Mouse (Mus musculus) kidney, embryonic 16.5 days (tissue): ENCODE data around the gene Kif3c. TPM values are rescaled to one million over a fixed set of nuclear protein-coding genes. Genes with fewer than 3 reads are reported as not detected.

ENCODE experiments used
- ATAC-seq: fragments of 200-750 bp; cut with Nextera tagmentation; 2 replicates; pipeline ENCODE4 v1.8.0; 2017; ENCODE audit warnings: moderate TSS enrichment; ENCODE audit not compliant: low FRiP score, low TSS enrichment
- H3K27ac ChIP-seq: fragments of 300-500 bp; sonication (generic); 2 replicates; pipeline ENCODE4 v1.5.1; 2014; ENCODE audit warnings: low read length
- H3K27me3 ChIP-seq: fragments of 300-500 bp; sonication (generic); 2 replicates; pipeline ENCODE4 v1.6.1; 2014; ENCODE audit warnings: low read length, control low read depth, mixed read lengths; ENCODE audit not compliant: insufficient read depth
- H3K36me3 ChIP-seq: fragments of 300-500 bp; sonication (generic); 2 replicates; pipeline ENCODE4 v1.6.1; 2014; ENCODE audit warnings: low read length, control low read depth, mixed read lengths; ENCODE audit not compliant: insufficient read depth
- H3K4me1 ChIP-seq: fragments of 300-500 bp; sonication (generic); 2 replicates; pipeline ENCODE4 v1.6.1; 2014; ENCODE audit warnings: low read length, control low read depth, mixed read lengths; ENCODE audit not compliant: insufficient read depth
- H3K4me2 ChIP-seq: fragments of 300-500 bp; sonication (generic); replicated peaks from 2 replicates; pipeline ENCODE4 v1.6.1; 2014; ENCODE audit warnings: low read depth, low read length
- H3K4me3 ChIP-seq: fragments of 300-500 bp; sonication (generic); 2 replicates; pipeline ENCODE4 v1.5.1; 2014; ENCODE audit warnings: mild to moderate bottlenecking, low read length
- H3K9ac ChIP-seq: fragments of 300-500 bp; sonication (generic); replicated peaks from 2 replicates; pipeline ENCODE4 v1.6.1; 2014; ENCODE audit warnings: low read length
- H3K9me3 ChIP-seq: fragments of 300-500 bp; sonication (generic); 2 replicates; pipeline ENCODE4 v1.6.1; 2016; ENCODE audit warnings: low read length, control low read depth
- WGBS: fragments of 180-500 bp; shearing (Covaris S2); extraction: QIAGEN DNeasy Blood & Tissue Kit; methylation state at CpG from one replicate; pipeline ENCODE4 v1.1.7; 2014; 5-methylcytosine and 5-hydroxymethylcytosine counted together
- polyA plus RNA-seq: library from polyadenylated mRNA; unstranded; fragments of >200 nt; fragmentation: Nextera tagmentation; extraction: Ambion mirVana; gene quantifications from 2 replicates; pipeline ENCODE4 v1.2.1, GENCODE M21; 2015

Kif3c gene
- polyA plus RNA-seq, 1 experiment from 2014 or later: 12.3 TPM

- WGBS: 64% methylated on average over 22 of the region's 22 CpGs
- H3K4me2 ChIP-seq: peak overlapping the region; percentile 95
- H3K9ac ChIP-seq: peak overlapping the region; percentile 85
- no peak overlapping the region for H3K27ac ChIP-seq
- peak overlapping the region; percentile 87 for H3K4me3 ChIP-seq
- H3K4me1 ChIP-seq: peaks cover 32% of the 10 kb centered on the region
- H3K9me3 ChIP-seq: no peaks in the 10 kb centered on the region
- peak; percentile 14; the same call in 1 of the 2 replicates for ATAC-seq
- peaks cover 15% of the 10 kb centered on the region for H3K36me3 ChIP-seq
- no peaks in the 10 kb centered on the region for H3K27me3 ChIP-seq
Measured at GRCm38 (mm10) chr12:3366190-3366956, 1.4 kb downstream of the Kif3c start.

- WGBS: 98% methylated on average over 14 of the region's 14 CpGs
Measured at GRCm38 (mm10) chr12:3366957-3367260, 2.0 kb downstream of the Kif3c start.

DNA sequence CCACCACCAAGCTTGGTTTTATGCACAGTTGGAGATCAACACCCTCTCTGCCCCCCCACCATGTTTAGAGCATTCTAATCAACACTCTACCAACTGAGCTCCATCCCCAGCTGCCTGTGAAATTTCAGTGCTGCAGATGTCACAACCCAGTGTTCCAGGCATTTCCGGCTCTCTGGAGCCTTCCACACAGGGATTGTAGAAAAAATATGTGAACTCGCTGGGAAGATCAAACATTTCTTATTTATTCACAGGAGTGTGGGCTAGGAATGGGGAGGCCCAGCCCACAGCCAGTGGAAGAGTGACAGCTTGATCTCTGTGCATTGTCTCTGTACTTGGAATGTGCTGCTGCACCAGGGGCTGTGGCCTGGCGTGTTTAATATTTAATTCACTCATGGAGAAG, 3.8 kb downstream of the Kif3c start:
- whole genome bisulfite sequencing: 42% methylated on average over 3 of the region's 3 CpGs
- Histone ChIP-seq H3K27ac (no peak overlapping the region), H3K27me3 (no peaks in the 10 kb centered on the region), H3K9me3 (no peaks in the 10 kb centered on the region), H3K9ac (peak overlapping the region; percentile 39), H3K4me2 (peak overlapping the region; percentile 19), H3K4me3 (peak overlapping the region; percentile 9; the same call in 1 of the 2 replicates), H3K36me3 (peaks cover 15% of the 10 kb centered on the region), H3K4me1 (peaks cover 38% of the 10 kb centered on the region)
- ATAC-seq: no peak

More at GRCm38 (mm10) chr12:3366957-3367260, 2.0 kb downstream of the Kif3c start:
- H3K9me3 ChIP-seq: no peaks in the 10 kb centered on the region
- H3K4me2 ChIP-seq: no peak overlapping the region
- no peak overlapping the region for H3K27ac ChIP-seq
- no peaks in the 10 kb centered on the region for H3K27me3 ChIP-seq
- peaks cover 38% of the 10 kb centered on the region for H3K4me1 ChIP-seq
- H3K36me3 ChIP-seq: peaks cover 15% of the 10 kb centered on the region
- no peak overlapping the region for H3K4me3 ChIP-seq
- no peak overlapping the region for H3K9ac ChIP-seq
- ATAC-seq: no peak

GRCm38 (mm10) chr12:3370979-3371925, 6.3 kb downstream of the Kif3c start:
- no peak for ATAC-seq
- Histone ChIP-seq H3K36me3 (peaks cover 17% of the 10 kb centered on the region), H3K4me2 (no peak overlapping the region), H3K27me3 (no peaks in the 10 kb centered on the region), H3K4me3 (0 out of 2 replicates have a peak overlapping the region, but pooled peaks have one; percentile 1), H3K9ac (no peak overlapping the region; the same call in 1 of the 2 replicates), H3K27ac (peak overlapping the region; percentile 23; the same call in 1 of the 2 replicates), H3K4me1 (peaks cover 32% of the 10 kb centered on the region), H3K9me3 (no peaks in the 10 kb centered on the region)
- WGBS: 24% methylated on average over 11 of the region's 11 CpGs

DNA sequence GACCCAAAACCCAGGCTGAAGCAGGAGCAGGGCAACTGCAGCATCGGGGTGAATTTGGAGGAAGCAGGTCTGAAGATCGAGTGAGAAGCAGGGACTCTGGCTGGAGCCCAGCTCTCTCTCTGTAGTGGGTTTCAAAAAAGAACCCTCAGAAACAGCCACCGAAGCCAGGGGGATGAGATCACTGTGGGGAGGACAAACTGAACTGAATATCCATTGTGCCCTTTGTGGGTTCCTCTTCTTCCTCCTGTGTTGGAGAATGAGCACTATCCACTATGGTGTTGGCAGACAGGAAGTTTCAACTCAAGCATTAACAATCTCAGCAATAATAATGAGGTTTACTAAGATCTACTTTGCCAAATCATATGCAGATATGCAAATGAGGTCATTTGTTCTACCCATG, 7.1 kb downstream of the Kif3c start:
- H3K4me3 ChIP-seq: no peak overlapping the region
- H3K27me3 ChIP-seq: no peaks in the 10 kb centered on the region
- no peak overlapping the region for H3K4me2 ChIP-seq
- H3K27ac ChIP-seq: peak overlapping the region; percentile 23; the same call in 1 of the 2 replicates
- H3K4me1 ChIP-seq: peaks cover 30% of the 10 kb centered on the region
- WGBS: 63% methylated on average over 3 of the region's 3 CpGs
- no peaks in the 10 kb centered on the region for H3K9me3 ChIP-seq
- ATAC-seq: no peak
- H3K9ac ChIP-seq: no peak overlapping the region
- H3K36me3 ChIP-seq: peaks cover 14% of the 10 kb centered on the region

DNA sequence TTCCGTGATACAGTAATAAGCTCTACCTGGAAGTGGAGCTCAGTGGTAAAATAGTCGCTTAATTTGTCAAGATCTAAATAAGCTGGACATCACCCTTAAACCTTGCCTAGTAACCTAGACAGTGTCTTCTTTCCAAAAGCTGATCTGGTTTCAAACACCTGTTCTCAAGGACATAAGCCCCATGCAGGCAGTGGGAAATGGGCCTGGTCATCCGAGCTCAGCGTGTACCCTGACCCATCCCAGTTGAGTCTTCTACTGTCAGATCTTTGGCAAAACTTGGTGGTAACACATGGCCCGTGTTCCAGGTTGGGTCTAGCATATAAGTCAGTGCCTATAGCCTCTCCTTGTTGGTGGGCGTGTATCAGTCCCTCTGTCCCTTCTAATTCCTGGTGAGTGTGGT, 8.6 kb downstream of the Kif3c start:
- Histone ChIP-seq H3K9ac (no peak overlapping the region), H3K27ac (no peak overlapping the region), H3K9me3 (no peaks in the 10 kb centered on the region), H3K27me3 (no peaks in the 10 kb centered on the region), H3K4me1 (peaks cover 24% of the 10 kb centered on the region), H3K4me2 (no peak overlapping the region), H3K4me3 (no peak overlapping the region), H3K36me3 (0 out of 2 replicates have a peak, but pooled peaks cover 3% of the 10 kb centered on the region)
- 91% methylated on average over 6 of the region's 6 CpGs for WGBS
- no peak for ATAC-seq

DNA sequence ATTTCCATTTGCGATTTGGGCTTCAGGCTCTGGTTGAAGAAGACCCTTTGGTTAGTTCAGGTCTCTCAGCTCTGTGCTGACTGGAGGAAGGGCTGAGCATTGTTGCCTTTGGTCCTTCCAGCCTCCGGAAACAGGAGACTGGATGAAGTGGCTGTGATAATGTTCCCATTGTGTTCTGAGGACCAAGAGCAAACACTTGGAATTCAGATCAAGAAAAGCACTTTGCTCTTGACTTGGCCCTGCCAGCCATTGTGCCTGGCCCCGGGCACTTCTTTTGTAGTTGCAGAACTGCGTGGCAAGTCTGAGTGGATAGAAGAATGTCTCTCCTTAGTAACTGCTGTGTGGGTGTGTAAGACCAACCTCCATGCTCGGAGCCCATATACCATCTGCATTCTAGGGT, 9.6 kb downstream of the Kif3c start:
- Histone ChIP-seq H3K9me3 (no peaks in the 10 kb centered on the region), H3K36me3 (0 out of 2 replicates have a peak, but pooled peaks cover 3% of the 10 kb centered on the region), H3K27me3 (no peaks in the 10 kb centered on the region), H3K4me3 (no peak overlapping the region), H3K4me2 (no peak overlapping the region), H3K4me1 (peaks cover 15% of the 10 kb centered on the region), H3K27ac (no peak overlapping the region), H3K9ac (no peak overlapping the region)
- no peak for ATAC-seq
- WGBS: 86% methylated on average over 5 of the region's 5 CpGs

DNA sequence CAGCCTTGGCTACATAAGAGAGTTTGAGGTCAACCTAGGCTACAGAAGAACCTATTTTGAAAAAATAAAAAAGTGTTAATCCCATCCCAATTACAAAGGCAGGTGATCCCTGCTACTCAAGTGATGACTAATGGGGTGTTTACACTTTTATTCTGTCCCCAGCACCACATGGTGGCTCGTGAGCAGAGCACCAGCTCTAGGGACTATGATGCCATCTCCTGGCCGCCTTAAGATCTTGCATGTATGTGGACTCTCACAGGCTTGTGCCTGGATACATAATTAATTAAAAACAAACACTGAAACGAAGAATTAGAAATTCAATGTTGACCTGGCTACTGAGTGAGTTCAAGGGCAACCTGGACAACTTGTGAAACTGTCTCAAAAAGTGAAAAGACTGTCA, 12.3 kb downstream of the Kif3c start:
- H3K27ac ChIP-seq: no peak overlapping the region
- no peaks in the 10 kb centered on the region for H3K9me3 ChIP-seq
- H3K4me1 ChIP-seq: no peaks in the 10 kb centered on the region
- H3K27me3 ChIP-seq: no peaks in the 10 kb centered on the region
- no peak for ATAC-seq
- H3K36me3 ChIP-seq: 0 out of 2 replicates have a peak, but pooled peaks cover 5% of the 10 kb centered on the region
- no peak overlapping the region for H3K4me2 ChIP-seq
- no peak overlapping the region for H3K4me3 ChIP-seq
- 32% methylated on average over 3 of the region's 3 CpGs for WGBS
- no peak overlapping the region for H3K9ac ChIP-seq

- Histone ChIP-seq H3K36me3 (peaks cover 11% of the 10 kb centered on the region; the same call in 1 of the 2 replicates), H3K4me3 (no peak overlapping the region), H3K27ac (no peak overlapping the region), H3K27me3 (no peaks in the 10 kb centered on the region), H3K4me2 (no peak overlapping the region), H3K9me3 (no peaks in the 10 kb centered on the region), H3K9ac (no peak overlapping the region), H3K4me1 (no peaks in the 10 kb centered on the region)
- 84% methylated on average over 5 of the region's 5 CpGs for WGBS
- ATAC-seq: no peak
Measured at GRCm38 (mm10) chr12:3377755-3378154, 12.8 kb downstream of the Kif3c start.
